Mouse (Mus musculus): ENCODE results near the gene Pbxip1.

GRCm38 (mm10) chr3:89410864-89411263 is 25.6 kb upstream of the Pbxip1 start:
- no peak for TF ChIP-seq CTCF (IDR thresholded peaks at IDR 0.05; ENCODE audit: borderline replicate concordance, insufficient read depth, low read length)
- TF ChIP-seq POLR2A (IDR thresholded peaks at IDR 0.05; ENCODE audit: low read depth, low read length), result no peak

All from embryonic fibroblast, embryonic 13.5 days (primary cell).